Mouse (Mus musculus): ENCODE measurements around the gene Upf3b.
"Not testable (repeated sequence)": the region's sequence is repeated elsewhere in the genome, so short reads cannot be mapped to it uniquely, and the experiment has no call there.

The Upf3b gene

GRCm38 (mm10) chrX:37080345-37080744 lies 29.8 kb downstream of the Upf3b start:
- DNase-seq (ENCODE audit: low read depth, low spot score): not testable (repeated sequence)

- DNase-seq (ENCODE audit: low read depth, low spot score): no peak
Observed at GRCm38 (mm10) chrX:37076651-37077050, 33.5 kb downstream of the Upf3b start.

- DNase-seq (ENCODE audit: low read depth, low spot score): peak; percentile 41
Observed at GRCm38 (mm10) chrX:37074262-37074892, 35.7 kb downstream of the Upf3b start.

- no peak for DNase-seq (ENCODE audit: low read depth, low spot score)
Observed at GRCm38 (mm10) chrX:37068766-37069165, 41.4 kb downstream of the Upf3b start.

- no peak for DNase-seq (ENCODE audit: low read depth, low spot score)
Observed at GRCm38 (mm10) chrX:37067299-37067698, 42.8 kb downstream of the Upf3b start.

GRCm38 (mm10) chrX:37063902-37064301 lies 46.2 kb downstream of the Upf3b start:
- no peak for DNase-seq (ENCODE audit: low read depth, low spot score)

GRCm38 (mm10) chrX:37048890-37049823 lies 61.0 kb downstream of the Upf3b start:
- no peak for DNase-seq (ENCODE audit: low read depth, low spot score)

GRCm38 (mm10) chrX:37048066-37048889 lies 61.8 kb downstream of the Upf3b start, which contains the start of gene Sowahd:
Gene Sowahd, plus strand, starts transcription at chrX:37048845.
- DNase-seq (ENCODE audit: low read depth, low spot score): no peak

- no peak for DNase-seq (ENCODE audit: low read depth, low spot score)
Observed at GRCm38 (mm10) chrX:37042726-37043125, 67.4 kb downstream of the Upf3b start.

Data from embryo, embryonic 11.5 days (tissue).